Mouse (Mus musculus) midbrain, embryonic 16.5 days (tissue): ENCODE data around the gene Urm1. TPM values are rescaled to one million over a fixed set of nuclear protein-coding genes. Genes with fewer than 3 reads are reported as not detected.
A peak's percentile ranks its signal among the peaks of the same experiment; 100 is the strongest.

Experiments used
- ATAC-seq: fragments of 200-750 bp; cut with Nextera tagmentation; 2 replicates; pipeline ENCODE4 v1.8.0; 2017; ENCODE audit warnings: moderate TSS enrichment
- H3K27ac ChIP-seq: fragments of 300-500 bp; sonication (generic); 2 replicates; pipeline ENCODE4 v1.5.1; 2014; ENCODE audit warnings: mild to moderate bottlenecking, low read length, mixed read lengths
- H3K27me3 ChIP-seq: fragments of 300-500 bp; sonication (generic); 2 replicates; pipeline ENCODE4 v1.6.1; 2014; ENCODE audit warnings: low read depth, low read length, mixed read lengths; ENCODE audit not compliant: control insufficient read depth, insufficient read depth
- H3K36me3 ChIP-seq: fragments of 300-500 bp; sonication (generic); 2 replicates; pipeline ENCODE4 v1.6.1; 2014; ENCODE audit warnings: mild to moderate bottlenecking, low read length, moderate library complexity, mixed read lengths; ENCODE audit not compliant: control insufficient read depth, insufficient read depth
- H3K4me1 ChIP-seq: fragments of 300-500 bp; sonication (generic); 2 replicates; pipeline ENCODE4 v1.6.1; 2014; ENCODE audit warnings: mild to moderate bottlenecking, low read length, mixed read lengths; ENCODE audit not compliant: control insufficient read depth, insufficient read depth
- H3K4me2 ChIP-seq: fragments of 300-500 bp; sonication (generic); 2 replicates; pipeline ENCODE4 v1.6.1; 2014; ENCODE audit warnings: mild to moderate bottlenecking, low read length, mixed read lengths
- H3K4me3 ChIP-seq: fragments of 300-500 bp; sonication (generic); 2 replicates; pipeline ENCODE4 v1.5.1; 2014; ENCODE audit warnings: low read depth, mild to moderate bottlenecking, low read length, moderate library complexity, mixed read lengths
- H3K9ac ChIP-seq: fragments of 300-500 bp; sonication (generic); 2 replicates; pipeline ENCODE4 v1.6.1; 2014; ENCODE audit warnings: low read depth, low read length, mixed read lengths
- H3K9me3 ChIP-seq: fragments of 300-500 bp; sonication (generic); replicated peaks from 2 replicates; pipeline ENCODE4 v1.6.1; 2014; ENCODE audit warnings: mild to moderate bottlenecking, low read length, mixed read lengths; ENCODE audit not compliant: control insufficient read depth, poor library complexity, severe bottlenecking
- WGBS: fragments of 180-500 bp; shearing (Covaris S2); extraction: QIAGEN DNeasy Blood & Tissue Kit; methylation state at CpG from one replicate; pipeline ENCODE4 v1.1.7; 2014; 5-methylcytosine and 5-hydroxymethylcytosine counted together
- polyA plus RNA-seq: library from polyadenylated mRNA; unstranded; fragments of >200 nt; fragmentation: Nextera tagmentation; extraction: Ambion mirVana; gene quantifications from 2 replicates; pipeline ENCODE4 v1.2.1, GENCODE M21; 2015

Gene Urm1
- polyA plus RNA-seq, 1 experiment from 2014 or later = 29.9 TPM

DNA sequence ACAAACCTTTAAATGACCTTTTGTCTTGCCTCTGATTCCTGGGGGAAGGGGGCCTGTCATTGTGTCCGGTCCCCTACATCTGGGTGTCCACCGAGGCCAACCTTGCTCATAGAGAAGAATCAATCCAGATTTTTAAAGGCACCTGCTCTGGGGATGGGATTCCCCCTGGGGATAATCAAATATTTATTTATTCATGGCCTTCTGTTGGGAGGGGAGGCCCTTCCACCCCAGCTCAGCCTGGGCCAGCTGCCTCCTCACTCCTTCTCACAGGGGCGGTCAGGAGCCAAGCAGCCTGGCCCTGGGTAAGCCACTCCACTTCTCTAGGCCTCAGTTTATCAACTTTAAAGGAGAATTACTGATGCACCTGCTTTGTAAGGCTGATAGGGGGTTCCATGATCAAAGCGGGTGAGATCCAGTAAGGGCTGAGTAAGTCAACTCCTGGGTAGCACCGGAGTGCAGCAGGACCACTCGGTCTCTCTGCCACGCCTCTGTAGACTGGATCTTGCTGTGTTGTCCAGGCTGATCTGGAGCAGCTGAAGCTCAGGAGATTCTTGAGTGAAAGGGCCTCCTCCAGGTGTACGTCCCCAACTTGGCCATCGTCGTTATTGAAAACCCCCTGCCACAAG, 35.8 kb downstream of the Urm1 start:
- Histone ChIP-seq H3K9me3 (no peaks in the 10 kb centered on the region), H3K9ac (no peak overlapping the region), H3K4me3 (no peak overlapping the region), H3K36me3 (no peaks in the 10 kb centered on the region), H3K4me2 (no peak overlapping the region), H3K4me1 (peaks cover 7% of the 10 kb centered on the region), H3K27ac (no peak overlapping the region), H3K27me3 (no peaks in the 10 kb centered on the region)
- WGBS = 45% methylated on average over 10 of the region's 10 CpGs
- no peak for ATAC-seq

GRCm38 (mm10) chr2:29856451-29857260, 36.8 kb downstream of the Urm1 start:
- WGBS = 6% methylated on average over 19 of the region's 19 CpGs
- no peak overlapping the region for H3K4me3 ChIP-seq
- no peak overlapping the region for H3K4me2 ChIP-seq
- H3K9ac ChIP-seq = no peak overlapping the region
- H3K27me3 ChIP-seq = no peaks in the 10 kb centered on the region
- no peak for ATAC-seq
- no peak overlapping the region for H3K27ac ChIP-seq
- no peaks in the 10 kb centered on the region for H3K36me3 ChIP-seq
- no peaks in the 10 kb centered on the region for H3K9me3 ChIP-seq
- H3K4me1 ChIP-seq = peaks cover 7% of the 10 kb centered on the region

GRCm38 (mm10) chr2:29857341-29857740, 37.5 kb downstream of the Urm1 start:
- H3K9ac ChIP-seq = no peak overlapping the region
- H3K9me3 ChIP-seq = no peaks in the 10 kb centered on the region
- no peaks in the 10 kb centered on the region for H3K27me3 ChIP-seq
- 21% methylated on average over 2 of the region's 2 CpGs for WGBS
- peaks cover 7% of the 10 kb centered on the region for H3K4me1 ChIP-seq
- no peak overlapping the region for H3K27ac ChIP-seq
- no peak for ATAC-seq
- H3K36me3 ChIP-seq = no peaks in the 10 kb centered on the region
- no peak overlapping the region for H3K4me2 ChIP-seq
- no peak overlapping the region for H3K4me3 ChIP-seq

- H3K9ac ChIP-seq = no peak overlapping the region
- no peak overlapping the region for H3K4me2 ChIP-seq
- ATAC-seq = no peak
- H3K36me3 ChIP-seq = no peaks in the 10 kb centered on the region
- H3K9me3 ChIP-seq = no peaks in the 10 kb centered on the region
- no peak overlapping the region for H3K4me3 ChIP-seq
- no peaks in the 10 kb centered on the region for H3K27me3 ChIP-seq
- 76% methylated on average over 5 of the region's 5 CpGs for WGBS
- peaks cover 7% of the 10 kb centered on the region for H3K4me1 ChIP-seq
- H3K27ac ChIP-seq = no peak overlapping the region
Measured at GRCm38 (mm10) chr2:29857967-29858366, 38.1 kb downstream of the Urm1 start.

- no peaks in the 10 kb centered on the region for H3K9me3 ChIP-seq
- H3K4me3 ChIP-seq = no peak overlapping the region
- H3K4me1 ChIP-seq = peaks cover 5% of the 10 kb centered on the region; the same call in 1 of the 2 replicates
- no peak overlapping the region for H3K27ac ChIP-seq
- H3K9ac ChIP-seq = no peak overlapping the region
- ATAC-seq = no peak
- 11% methylated on average over 5 of the region's 5 CpGs for WGBS
- no peak overlapping the region for H3K4me2 ChIP-seq
- H3K36me3 ChIP-seq = no peaks in the 10 kb centered on the region
- H3K27me3 ChIP-seq = no peaks in the 10 kb centered on the region
Measured at GRCm38 (mm10) chr2:29858748-29859473, 39.0 kb downstream of the Urm1 start.

- H3K9me3 ChIP-seq = no peaks in the 10 kb centered on the region
- no peaks in the 10 kb centered on the region for H3K36me3 ChIP-seq
- no peaks in the 10 kb centered on the region for H3K27me3 ChIP-seq
- ATAC-seq = no peak
- no peak overlapping the region for H3K27ac ChIP-seq
- WGBS = 76% methylated on average over 4 of the region's 4 CpGs
- H3K4me3 ChIP-seq = no peak overlapping the region
- peaks cover 3% of the 10 kb centered on the region; the same call in 1 of the 2 replicates for H3K4me1 ChIP-seq
- H3K4me2 ChIP-seq = no peak overlapping the region
- H3K9ac ChIP-seq = no peak overlapping the region
Measured at GRCm38 (mm10) chr2:29865125-29865524, 45.2 kb downstream of the Urm1 start.

- peak within 1 kb of the TSS; percentile 78 for H3K27ac ChIP-seq
- no peaks in the 10 kb centered on the region for H3K27me3 ChIP-seq
- H3K4me3 ChIP-seq = peak within 1 kb of the TSS; percentile 56
- 0% methylated on average over 40 of the region's 44 CpGs for WGBS
- peak; percentile 91 for ATAC-seq
- no peaks in the 10 kb centered on the region for H3K9me3 ChIP-seq
- peaks cover 9% of the 10 kb centered on the region for H3K4me1 ChIP-seq
- H3K9ac ChIP-seq = peak within 1 kb of the TSS; percentile 72
- H3K36me3 ChIP-seq = no peaks in the 10 kb centered on the region
- H3K4me2 ChIP-seq = peak within 1 kb of the TSS; percentile 88
Measured at GRCm38 (mm10) chr2:29868949-29869645, 49.2 kb downstream of the Urm1 start, which contains the start of gene Cercam. Gene Cercam, plus strand, starts transcription at chr2:29869164.

GRCm38 (mm10) chr2:29869646-29870451, 50.0 kb downstream of the Urm1 start:
- Histone ChIP-seq H3K4me2 (peak overlapping the region; percentile 88), H3K27me3 (no peaks in the 10 kb centered on the region), H3K9ac (peak overlapping the region; percentile 72), H3K27ac (peak overlapping the region; percentile 78), H3K4me3 (peak overlapping the region; percentile 56), H3K9me3 (no peaks in the 10 kb centered on the region), H3K36me3 (no peaks in the 10 kb centered on the region), H3K4me1 (peaks cover 9% of the 10 kb centered on the region)
- 2% methylated on average over 17 of the region's 17 CpGs for WGBS
- ATAC-seq = peak; percentile 22
